Mouse (Mus musculus) embryonic facial prominence, embryonic 12.5 days (tissue): ENCODE results near the gene Map3k3. TPM values are rescaled to one million over a fixed set of nuclear protein-coding genes. Genes with fewer than 3 reads are reported as not detected.
"Not testable (repeated sequence)": the region's sequence is repeated elsewhere in the genome, so short reads cannot be mapped to it uniquely, and the experiment has no call there.

Source experiments
- ATAC-seq: fragments of 200-750 bp; cut with Nextera tagmentation; 2 replicates; pipeline ENCODE4 v1.8.0; 2017; ENCODE audit not compliant: insufficient number of reproducible peaks, insufficient read depth, low FRiP score, low TSS enrichment
- H3K27ac ChIP-seq: fragments of 300-500 bp; sonication (generic); 2 replicates; pipeline ENCODE4 v1.5.1; 2016; ENCODE audit warnings: mild to moderate bottlenecking
- H3K27me3 ChIP-seq: fragments of 300-500 bp; sonication (generic); 2 replicates; pipeline ENCODE4 v1.6.1; 2016; ENCODE audit warnings: mild to moderate bottlenecking, moderate library complexity
- H3K36me3 ChIP-seq: fragments of 300-500 bp; sonication (generic); 2 replicates; pipeline ENCODE4 v1.6.1; 2016; ENCODE audit warnings: mild to moderate bottlenecking
- H3K4me1 ChIP-seq: fragments of 300-500 bp; sonication (generic); 2 replicates; pipeline ENCODE4 v1.6.1; 2016
- H3K4me2 ChIP-seq: fragments of 300-500 bp; sonication (generic); replicated peaks from 2 replicates; pipeline ENCODE4 v1.6.1; 2016; ENCODE audit warnings: mild to moderate bottlenecking, moderate library complexity
- H3K4me3 ChIP-seq: fragments of 300-500 bp; sonication (generic); 2 replicates; pipeline ENCODE4 v1.5.1; 2016; ENCODE audit warnings: mild to moderate bottlenecking
- H3K9ac ChIP-seq: fragments of 300-500 bp; sonication (generic); 2 replicates; pipeline ENCODE4 v1.6.1; 2016; ENCODE audit warnings: mild to moderate bottlenecking, moderate library complexity
- H3K9me3 ChIP-seq: fragments of 300-500 bp; sonication (generic); 2 replicates; pipeline ENCODE4 v1.6.1; 2016; ENCODE audit warnings: mild to moderate bottlenecking, moderate library complexity
- WGBS: fragments of 180-500 bp; shearing (Covaris S2); methylation state at CpG from one replicate; pipeline ENCODE4 v1.1.7; 2016; 5-methylcytosine and 5-hydroxymethylcytosine counted together
- polyA plus RNA-seq: library from polyadenylated mRNA; unstranded; fragments of >200 nt; fragmentation: Nextera tagmentation; extraction: Ambion mirVana; gene quantifications from 2 replicates; pipeline ENCODE4 v1.2.1, GENCODE M21; 2016

Map3k3 gene
- polyA plus RNA-seq, 1 experiment from 2014 or later, result 31.8 TPM

DNA sequence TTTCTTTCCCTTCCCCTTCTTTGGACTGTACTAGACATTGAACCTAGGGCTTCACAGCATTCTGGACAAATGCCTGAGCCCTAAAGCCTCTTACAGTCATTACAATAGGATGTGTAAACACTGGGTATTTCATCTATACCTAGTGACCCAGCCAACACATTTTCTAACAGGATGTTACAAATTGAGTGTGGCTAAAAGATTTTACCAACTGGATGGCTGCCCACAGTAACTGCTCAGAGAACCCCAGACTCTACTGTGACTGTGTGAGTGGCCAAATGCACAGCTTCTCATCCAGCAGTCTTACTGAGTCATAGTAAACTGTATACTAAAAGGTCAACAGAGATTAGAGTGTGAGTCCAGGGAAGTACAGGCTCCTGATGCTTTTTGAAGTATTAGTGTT, 110.9 kb downstream of the Map3k3 start:
- H3K27ac ChIP-seq, result 0 out of 2 replicates have a peak overlapping the region, but pooled peaks have one; percentile 23
- no peaks in the 10 kb centered on the region for H3K9me3 ChIP-seq
- H3K4me2 ChIP-seq, result no peak overlapping the region
- H3K4me1 ChIP-seq, result peaks cover 7% of the 10 kb centered on the region; the same call in 1 of the 2 replicates
- no peaks in the 10 kb centered on the region for H3K27me3 ChIP-seq
- peaks cover 21% of the 10 kb centered on the region for H3K36me3 ChIP-seq
- ATAC-seq, result no peak
- H3K9ac ChIP-seq, result no peak overlapping the region
- no peak overlapping the region for H3K4me3 ChIP-seq

DNA sequence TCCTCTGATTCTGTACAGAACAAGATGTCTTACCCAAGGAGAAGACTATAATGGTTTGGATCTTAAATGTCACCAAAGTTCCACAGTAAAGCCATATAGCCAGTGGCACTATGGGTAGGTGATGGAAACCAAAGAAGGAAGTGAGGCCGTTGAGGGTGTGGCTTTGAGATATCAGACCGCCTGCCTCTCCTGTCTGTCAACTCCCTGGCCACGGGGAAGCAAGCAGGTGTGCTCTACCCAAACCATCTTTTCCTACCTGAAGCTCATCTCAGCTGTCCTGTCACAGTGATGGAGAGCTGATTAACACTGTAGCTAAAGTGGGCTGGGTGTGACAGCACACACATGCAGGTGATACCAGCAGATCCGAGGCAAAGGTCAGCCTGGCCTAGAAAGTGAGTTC, 113.9 kb downstream of the Map3k3 start:
- Histone ChIP-seq H3K9ac (no peak overlapping the region), H3K4me2 (no peak overlapping the region), H3K27ac (no peak overlapping the region), H3K36me3 (peaks cover 44% of the 10 kb centered on the region), H3K27me3 (no peaks in the 10 kb centered on the region), H3K4me1 (no peaks in the 10 kb centered on the region), H3K4me3 (no peak overlapping the region), H3K9me3 (no peaks in the 10 kb centered on the region)
- WGBS, result 81% methylated on average over 4 of the region's 4 CpGs
- no peak for ATAC-seq

DNA sequence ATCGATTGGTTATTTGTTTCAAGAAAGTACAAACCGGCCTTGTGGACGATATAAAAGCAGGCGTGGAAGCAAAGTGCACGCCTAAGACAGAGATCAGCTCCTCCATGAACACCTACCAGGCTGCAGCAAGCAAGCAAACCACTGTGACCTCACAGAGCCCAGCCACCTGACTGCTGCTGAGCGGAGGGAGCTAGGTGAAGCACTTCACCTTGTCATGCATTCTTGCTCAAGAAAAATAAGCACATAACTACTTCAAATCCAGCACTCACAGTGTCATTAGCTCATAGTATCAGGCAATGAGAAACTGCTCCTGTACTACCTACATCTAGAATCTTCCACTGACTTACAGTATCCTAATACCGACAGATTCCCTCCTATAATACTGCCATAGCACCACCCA, 115.6 kb downstream of the Map3k3 start:
- H3K4me2 ChIP-seq, H3K27me3 ChIP-seq, H3K27ac ChIP-seq, H3K4me1 ChIP-seq, H3K4me3 ChIP-seq, H3K9ac ChIP-seq, ATAC-seq, H3K9me3 ChIP-seq: not testable (repeated sequence)
- WGBS, result 93% methylated on average over 7 of the region's 7 CpGs
- peaks cover 59% of the 10 kb centered on the region for H3K36me3 ChIP-seq

DNA sequence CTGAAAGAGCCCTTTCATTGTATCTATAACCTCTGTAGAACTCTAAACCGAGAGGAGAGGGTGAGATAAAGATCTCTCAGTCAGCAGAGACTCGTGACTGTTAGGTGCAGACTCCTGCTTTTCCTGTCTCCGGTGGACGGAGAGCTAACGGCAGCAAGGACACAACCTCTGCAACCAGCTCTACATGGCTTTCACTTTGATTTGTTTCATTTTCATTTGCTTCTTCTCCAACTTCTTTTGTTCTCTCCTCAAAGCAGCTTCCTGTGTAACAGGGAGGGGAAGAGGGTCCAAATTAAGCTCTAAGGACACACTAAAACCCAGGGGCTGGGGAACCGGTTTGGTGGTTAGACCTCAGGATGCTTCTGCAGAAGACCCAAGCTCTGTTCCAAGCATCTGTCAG, 116.3 kb downstream of the Map3k3 start:
- H3K9me3 ChIP-seq, result no peaks in the 10 kb centered on the region
- no peaks in the 10 kb centered on the region for H3K4me1 ChIP-seq
- no peak overlapping the region for H3K27ac ChIP-seq
- no peaks in the 10 kb centered on the region for H3K27me3 ChIP-seq
- no peak overlapping the region for H3K9ac ChIP-seq
- WGBS, result 75% methylated on average over 6 of the region's 6 CpGs
- no peak for ATAC-seq
- H3K36me3 ChIP-seq, result peaks cover 66% of the 10 kb centered on the region
- no peak overlapping the region for H3K4me3 ChIP-seq
- no peak overlapping the region for H3K4me2 ChIP-seq

DNA sequence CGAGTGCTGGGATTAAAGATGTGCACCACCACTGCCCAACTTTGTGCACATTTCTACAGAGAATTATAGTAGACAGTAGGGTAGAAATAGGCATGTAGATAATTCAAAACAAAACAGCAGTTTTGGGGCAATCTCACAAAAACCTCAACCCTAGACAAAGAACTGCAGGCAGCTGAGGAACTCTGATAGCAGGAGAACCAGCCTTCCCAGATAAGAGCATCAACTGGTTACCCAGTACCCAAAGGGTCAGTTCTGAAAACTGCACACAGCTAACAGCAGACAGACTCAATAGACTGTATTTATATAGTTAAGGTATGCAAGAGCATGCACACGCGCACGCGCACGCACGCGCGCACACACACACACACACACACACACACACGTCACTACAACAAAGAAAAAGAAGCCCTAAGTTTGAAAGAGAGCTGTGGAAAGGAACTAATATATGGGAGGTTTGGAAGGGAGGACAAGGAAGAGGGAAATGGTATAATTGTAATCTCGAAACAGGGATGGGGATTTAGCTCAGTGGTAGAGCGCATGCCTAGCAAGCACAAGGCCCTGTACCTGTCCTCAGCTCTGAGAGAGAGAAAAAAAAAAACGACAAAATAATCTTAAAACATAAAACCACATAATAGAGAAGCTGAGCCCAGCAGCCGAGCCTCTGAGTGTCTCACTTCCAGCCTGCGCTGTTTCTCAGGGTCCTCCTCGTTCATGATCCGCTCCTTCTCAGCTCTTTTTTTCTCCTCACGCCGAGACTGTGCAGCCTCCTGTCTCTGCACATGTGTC, 117.1 kb downstream of the Map3k3 start:
- Histone ChIP-seq H3K9me3 (no peaks in the 10 kb centered on the region), H3K27ac (no peak overlapping the region), H3K4me2 (no peak overlapping the region), H3K4me1 (no peaks in the 10 kb centered on the region), H3K4me3 (no peak overlapping the region), H3K36me3 (peaks cover 68% of the 10 kb centered on the region), H3K27me3 (no peaks in the 10 kb centered on the region), H3K9ac (no peak overlapping the region)
- no peak for ATAC-seq
- WGBS, result 94% methylated on average over 19 of the region's 19 CpGs

DNA sequence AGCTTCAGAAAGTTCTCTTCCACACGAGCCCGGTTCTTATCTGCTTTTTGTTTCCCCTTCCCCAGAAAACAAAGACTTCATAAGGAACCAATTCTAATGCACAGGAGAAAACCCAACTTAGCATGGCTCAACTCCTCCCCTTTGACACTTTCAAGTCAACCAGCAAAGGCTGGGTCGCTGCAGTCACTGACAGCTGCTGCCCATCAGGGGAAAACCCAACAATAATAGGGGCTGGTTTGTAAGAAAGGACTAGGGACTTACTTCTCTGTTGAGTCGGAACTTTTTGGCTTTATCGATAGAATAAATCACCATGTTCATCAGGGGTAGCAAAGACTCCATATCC, 117.7 kb downstream of the Map3k3 start, which contains the start of gene Strada:
TSS of gene Strada (minus strand) at position 46 of the 343 bp plus-strand sequence.
- no peaks in the 10 kb centered on the region for H3K4me1 ChIP-seq
- no peak within 1 kb of the TSS for H3K4me3 ChIP-seq
- no peak within 1 kb of the TSS for H3K4me2 ChIP-seq
- H3K27ac ChIP-seq, result no peak within 1 kb of the TSS
- no peak within 1 kb of the TSS for H3K9ac ChIP-seq
- no peaks in the 10 kb centered on the region for H3K9me3 ChIP-seq
- H3K36me3 ChIP-seq, result peaks cover 70% of the 10 kb centered on the region
- 89% methylated on average over 5 of the region's 5 CpGs for WGBS
- no peak for ATAC-seq
- H3K27me3 ChIP-seq, result no peaks in the 10 kb centered on the region

Other genes with a start within 250 kb of the Map3k3 start
- gene Cyb561, start 131.3 kb upstream of the Map3k3 start, polyA plus RNA-seq, result 12.1 and 13.6 TPM in 2 replicates
- gene Ace, start 116.7 kb upstream of the Map3k3 start, polyA plus RNA-seq, result 0.68 and 0.69 TPM in 2 replicates
- gene Ace3, start 89.9 kb upstream of the Map3k3 start, polyA plus RNA-seq, result not detected in 2 replicates
- 1.3 and 3.4 TPM in 2 replicates for gene Kcnh6, start 76.5 kb upstream of the Map3k3 start, polyA plus RNA-seq
- gene Dcaf7, start 47.7 kb upstream of the Map3k3 start, polyA plus RNA-seq, result 90.6 and 93.4 TPM in 2 replicates
- 10.8 and 11.1 TPM in 2 replicates for gene Taco1, start 18.6 kb upstream of the Map3k3 start, polyA plus RNA-seq
- not detected in 2 replicates for gene Gm10840, start 76.2 kb downstream of the Map3k3 start, polyA plus RNA-seq
- 467 and 469 TPM in 2 replicates for gene Limd2, start 76.2 kb downstream of the Map3k3 start, polyA plus RNA-seq
- 34.8 and 35.4 TPM in 2 replicates for gene Strada, start 117.6 kb downstream of the Map3k3 start, polyA plus RNA-seq
- 79.4 and 81.7 TPM in 2 replicates for gene Ccdc47, start 131.7 kb downstream of the Map3k3 start, polyA plus RNA-seq
- 103 and 104 TPM in 2 replicates for gene Ddx42, start 132.3 kb downstream of the Map3k3 start, polyA plus RNA-seq
- 63.3 and 67.0 TPM in 2 replicates for gene Ftsj3, start 171.5 kb downstream of the Map3k3 start, polyA plus RNA-seq
- gene Psmc5, start 171.5 kb downstream of the Map3k3 start, polyA plus RNA-seq, result 315 and 316 TPM in 2 replicates
- gene Smarcd2, start 188.4 kb downstream of the Map3k3 start, polyA plus RNA-seq, result 71.5 and 75.1 TPM in 2 replicates
- 0.24 and 0.47 TPM in 2 replicates for gene Tcam1, start 192.1 kb downstream of the Map3k3 start, polyA plus RNA-seq
- gene Gh, start 217.3 kb downstream of the Map3k3 start, polyA plus RNA-seq, result not detected in 2 replicates
- 1.5 and 1.7 TPM in 2 replicates for gene Cd79b, start 230.1 kb downstream of the Map3k3 start, polyA plus RNA-seq